Mouse (Mus musculus) layer of hippocampus, postnatal 36 days (tissue): ENCODE measurements around the gene Hdac4. TPM values are rescaled to one million over a fixed set of nuclear protein-coding genes. Genes with fewer than 3 reads are reported as not detected.
A peak's percentile ranks its signal among the peaks of the same experiment; 100 is the strongest.

Source experiments
- DNase-seq, 2 experiments: peaks; one replicate each; pipeline ENCODE4 v3.0.0; 2022
- total RNA-seq, 2 experiments: library from RNA; stranded (reverse); gene quantifications; 2 replicates each; pipeline ENCODE4 v1.2.3; 2021

The Hdac4 gene
- total RNA-seq, 2 experiments from 2014 or later, result 117 to 119 TPM

- DNase-seq, result no peak
These were observed 17.2 kb downstream of the Hdac4 start for GRCm38 (mm10) chr1:92178021-92178895.

- DNase-seq, result no peak
These were observed 17.9 kb downstream of the Hdac4 start for GRCm38 (mm10) chr1:92177599-92177998.

GRCm38 (mm10) chr1:92177196-92177595 is 18.3 kb downstream of the Hdac4 start:
- DNase-seq, result no peak

DNA sequence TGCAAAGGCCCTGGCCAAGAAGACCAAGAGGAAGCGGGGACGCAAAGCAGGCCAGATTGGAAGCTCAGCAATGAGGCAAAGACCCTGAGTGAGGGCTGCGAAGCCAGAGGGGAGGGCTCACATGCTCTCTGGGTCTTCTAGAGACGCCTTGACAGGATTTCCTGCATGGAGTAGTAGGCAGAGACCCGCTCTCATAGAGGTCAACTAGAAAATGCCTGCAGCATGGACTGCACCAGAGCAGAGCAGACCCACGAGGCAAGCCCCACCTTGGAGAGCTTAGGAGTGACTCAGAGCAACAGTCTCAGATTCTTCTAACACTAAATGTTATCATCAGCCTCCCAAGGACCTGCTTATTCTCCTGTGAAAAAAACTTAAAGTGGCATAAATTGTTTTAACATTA is 20.2 kb downstream of the Hdac4 start:
- no peak for DNase-seq

- DNase-seq, result no peak
These were observed 20.6 kb downstream of the Hdac4 start for GRCm38 (mm10) chr1:92174898-92175255.

GRCm38 (mm10) chr1:92174251-92174897 is 21.1 kb downstream of the Hdac4 start:
- no peak for DNase-seq

DNA sequence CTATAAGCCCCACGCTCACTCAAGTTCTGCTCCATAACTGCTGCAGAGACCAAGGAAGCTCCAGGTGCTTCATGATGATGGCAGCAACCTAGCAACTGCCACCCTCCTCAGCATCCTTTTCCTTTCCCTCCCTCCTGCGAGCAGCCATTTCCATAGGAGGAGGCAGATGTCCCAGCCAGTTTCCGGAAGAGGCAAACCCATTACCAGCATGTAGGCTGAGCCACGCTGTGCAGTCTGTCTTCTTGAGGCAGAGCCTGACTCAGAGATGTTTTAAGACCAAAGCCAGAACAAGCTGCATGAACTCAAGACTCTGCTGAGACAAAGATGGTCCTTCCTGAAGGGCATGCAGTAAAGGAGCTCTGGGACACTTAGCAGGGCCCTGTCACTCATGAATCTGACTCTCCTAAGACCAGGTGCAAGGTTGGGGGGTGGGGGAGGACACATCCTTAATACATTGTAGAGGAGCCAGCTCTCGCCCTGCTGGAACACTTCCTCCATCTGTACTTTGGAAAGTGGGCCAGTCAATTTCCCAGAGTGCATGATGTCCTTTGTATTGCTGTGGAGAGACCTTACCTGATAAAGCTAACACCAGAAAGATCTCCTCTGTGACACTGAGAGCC is 24.8 kb downstream of the Hdac4 start:
- DNase-seq, result peak in 1 of 2 experiments; percentile 42

DNA sequence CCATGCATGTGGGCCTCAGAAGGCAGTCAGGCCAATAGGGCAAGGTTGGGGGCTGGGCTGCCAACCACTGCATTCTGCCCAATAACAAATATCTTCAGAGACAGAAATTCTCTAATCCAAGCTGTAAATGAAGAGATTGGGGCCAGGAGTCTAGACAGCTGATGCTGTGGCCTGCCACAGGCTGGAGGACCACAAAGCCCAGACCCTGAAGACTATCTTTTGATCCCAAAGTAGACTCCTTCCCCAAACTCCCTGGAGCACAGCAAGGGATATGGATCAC is 25.8 kb downstream of the Hdac4 start:
- no peak for DNase-seq

DNA sequence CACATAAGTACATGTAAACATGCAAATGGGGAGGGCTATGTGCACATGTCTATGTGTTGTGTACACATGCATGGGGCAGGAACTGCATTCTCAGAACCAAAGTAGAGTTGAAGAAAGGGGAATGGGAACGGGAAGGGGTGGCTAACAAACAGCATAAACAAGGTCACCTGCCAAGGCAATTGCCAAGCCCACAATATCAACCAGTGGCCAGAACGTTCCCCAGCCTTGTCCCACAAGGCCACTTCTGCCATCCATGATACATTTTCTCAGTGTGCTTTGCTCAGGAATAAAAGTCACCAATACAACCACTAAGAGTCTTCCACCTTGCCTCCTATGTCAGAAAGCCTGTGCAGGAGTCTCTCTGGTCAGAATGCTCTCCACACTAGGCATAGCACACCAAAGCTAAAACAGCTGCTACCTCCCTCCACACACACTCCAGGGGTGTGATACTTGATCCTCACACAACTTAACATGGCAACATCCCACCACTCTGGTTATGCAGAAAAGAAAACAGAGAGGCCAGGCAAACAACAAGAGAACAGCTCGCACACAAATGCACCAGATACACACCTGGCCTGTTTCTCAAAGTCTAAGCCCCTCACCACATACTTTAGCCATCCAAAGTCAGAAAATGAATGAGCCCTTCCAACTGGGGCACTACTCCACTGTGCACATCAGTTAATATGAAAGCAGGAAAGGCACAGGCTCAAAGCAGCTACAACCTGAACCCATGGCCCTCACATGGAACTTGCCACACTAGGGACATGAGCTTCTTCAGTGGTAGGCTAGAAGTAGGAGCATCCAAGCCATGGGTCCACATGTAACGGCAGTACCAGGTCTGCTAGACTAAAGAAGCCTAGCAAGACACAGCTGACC is 26.4 kb downstream of the Hdac4 start:
- no peak for DNase-seq

- DNase-seq, result no peak
These were observed 31.6 kb downstream of the Hdac4 start for GRCm38 (mm10) chr1:92163932-92164331.

DNA sequence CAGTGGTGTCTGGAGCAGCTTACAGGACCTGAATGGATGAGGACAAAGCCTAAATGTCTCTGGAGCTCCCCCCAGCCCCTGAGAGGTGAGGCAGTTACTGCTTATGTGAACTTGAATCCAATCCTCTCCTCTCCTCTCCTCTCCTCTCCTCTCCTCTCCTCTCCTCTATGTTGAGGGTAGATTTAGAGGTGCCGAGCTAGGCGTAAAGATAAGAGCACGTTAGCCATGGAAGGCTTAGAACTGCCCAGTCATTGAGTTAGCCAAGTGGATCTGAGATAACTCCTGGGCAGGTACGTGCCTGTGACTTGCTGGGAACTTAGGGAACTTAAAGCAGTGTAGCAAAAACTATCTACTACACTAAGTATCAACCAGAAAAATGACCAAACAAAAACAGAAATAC is 35.7 kb downstream of the Hdac4 start:
- DNase-seq, result no peak

- no peak for DNase-seq
These were observed 45.3 kb downstream of the Hdac4 start for GRCm38 (mm10) chr1:92150201-92150600.

- no peak for DNase-seq
These were observed 47.0 kb downstream of the Hdac4 start for GRCm38 (mm10) chr1:92148527-92148926.

- no peak for DNase-seq
These were observed 50.5 kb downstream of the Hdac4 start for GRCm38 (mm10) chr1:92144868-92145534.

- peak; percentile 42 to 48 for DNase-seq
These were observed 52.1 kb downstream of the Hdac4 start for GRCm38 (mm10) chr1:92143331-92143895.

DNA sequence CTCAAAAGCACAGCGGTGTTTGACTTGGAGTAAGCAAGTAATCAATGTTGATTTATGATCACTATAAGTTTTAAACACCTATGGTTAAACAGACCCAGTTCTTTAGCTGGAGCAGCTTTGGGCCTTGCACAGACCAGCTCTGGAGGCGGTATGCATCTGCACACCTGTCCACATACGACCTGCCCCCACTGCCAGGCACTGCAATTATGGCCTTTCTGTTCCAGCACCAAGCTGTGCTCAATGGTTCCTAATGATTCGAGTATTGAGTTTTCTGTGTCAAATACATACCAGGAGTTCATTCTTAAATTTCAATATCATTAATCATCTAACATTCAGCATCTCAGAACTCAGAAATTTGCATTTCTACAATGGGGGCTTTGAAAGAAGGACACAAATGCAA is 52.7 kb downstream of the Hdac4 start:
- no peak for DNase-seq

DNA sequence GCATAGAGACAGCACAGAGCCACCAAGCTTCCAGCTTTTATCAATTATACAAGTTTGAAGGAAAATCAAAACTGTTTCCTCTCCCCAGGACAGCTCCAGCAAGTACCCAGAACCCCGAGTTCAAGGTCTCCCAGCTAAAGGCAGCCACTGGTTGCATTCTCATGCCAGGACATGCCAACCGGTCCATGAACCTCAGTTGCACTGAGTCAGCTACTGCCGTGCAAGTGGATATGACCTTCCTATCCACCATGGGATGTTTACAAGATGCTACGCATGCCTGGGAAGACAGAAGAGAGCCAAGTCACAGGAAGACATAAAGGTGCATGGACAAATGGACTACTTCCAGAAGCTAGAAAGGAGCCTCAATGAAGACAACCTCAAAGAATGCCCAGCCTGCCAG is 56.5 kb downstream of the Hdac4 start:
- DNase-seq, result no peak

- DNase-seq, result no peak
These were observed 58.2 kb downstream of the Hdac4 start for GRCm38 (mm10) chr1:92137136-92137848.

DNA sequence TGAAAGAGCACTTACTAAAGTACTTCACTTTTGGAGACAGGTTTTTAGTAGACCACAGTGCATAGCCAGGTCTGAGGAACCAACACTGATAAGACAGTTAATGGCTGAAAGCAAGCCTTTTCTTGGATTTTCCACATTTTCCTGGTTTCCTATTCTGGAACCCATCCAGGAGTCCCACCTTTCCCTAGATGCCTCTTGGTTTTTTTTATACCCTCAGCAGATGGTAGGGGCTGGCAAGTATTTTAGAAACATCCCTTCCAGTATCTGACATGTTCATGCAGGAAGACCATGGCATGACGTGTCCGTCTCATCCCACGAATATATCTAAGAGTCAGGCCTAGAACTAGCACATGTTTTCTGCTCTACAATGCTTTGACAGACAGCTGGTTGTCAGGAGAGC is 59.1 kb downstream of the Hdac4 start:
- DNase-seq, result no peak

GRCm38 (mm10) chr1:92132181-92132580 is 63.3 kb downstream of the Hdac4 start:
- DNase-seq, result no peak

GRCm38 (mm10) chr1:92130470-92131100 is 64.9 kb downstream of the Hdac4 start:
- DNase-seq, result peak; percentile 57 to 58
